Mouse (Mus musculus) liver, adult 2 months (tissue): ENCODE data around the gene Ano2.

Experiments
- CTCF ChIP-seq: fragments of 200-500 bp; IDR thresholded peaks from 2 replicates; pipeline ENCODE4 v1.5.1; 2011; ENCODE audit warnings: low read depth, low read length, control low read depth
- POLR2A ChIP-seq: fragments of 200-500 bp; IDR thresholded peaks from 2 replicates; pipeline ENCODE4 v1.6.1; 2011; ENCODE audit warnings: low read length, control low read depth; ENCODE audit not compliant: insufficient read depth; ENCODE audit errors: extremely low read depth

- TF ChIP-seq CTCF (no peak), POLR2A (no peak)
These were observed 9.6 kb upstream of the Ano2 start for GRCm38 (mm10) chr6:125680613-125681012.
